Mouse (Mus musculus) thymus, adult 2 months (tissue): ENCODE results near the gene Fam89a.

ENCODE experiments used
- CTCF ChIP-seq: fragments of 200-500 bp; IDR thresholded peaks from 2 replicates; pipeline ENCODE4 v1.5.1; 2012; ENCODE audit warnings: mild to moderate bottlenecking, control low read depth, low read length, moderate library complexity, borderline replicate concordance; ENCODE audit not compliant: control insufficient read depth, poor library complexity, insufficient read depth; ENCODE audit errors: extremely low read depth
- POLR2A ChIP-seq: fragments of 200-500 bp; IDR thresholded peaks from 2 replicates; pipeline ENCODE4 v1.6.1; 2012; ENCODE audit warnings: mild to moderate bottlenecking, low read length, control low read depth, moderate library complexity; ENCODE audit not compliant: control insufficient read depth, poor library complexity, insufficient read depth; ENCODE audit errors: extremely low read depth

GRCm38 (mm10) chr8:124724301-124724700, 27.3 kb downstream of the Fam89a start:
- no peak for TF ChIP-seq POLR2A
- no peak for TF ChIP-seq CTCF
